Mouse (Mus musculus) right cerebral cortex, postnatal 14 days (tissue): Measurements from ENCODE around the gene H1fx.
A peak's percentile ranks its signal among the peaks of the same experiment; 100 is the strongest.
"Not testable (repeated sequence)": the region's sequence is repeated elsewhere in the genome, so short reads cannot be mapped to it uniquely, and the experiment has no call there.

Source experiments
- DNase-seq: peaks from one replicate; pipeline ENCODE4 v3.0.0; 2022

The H1fx gene

GRCm38 (mm10) chr6:87980374-87981029, 935 bp downstream of the H1fx start:
- peak; percentile 91 for DNase-seq

GRCm38 (mm10) chr6:87979728-87980127, 1.7 kb downstream of the H1fx start:
- no peak for DNase-seq

- no peak for DNase-seq
Observed at GRCm38 (mm10) chr6:87970041-87970440, 11.4 kb downstream of the H1fx start.

- DNase-seq: not testable (repeated sequence)
Observed at GRCm38 (mm10) chr6:87962457-87962856, 19.0 kb downstream of the H1fx start.

GRCm38 (mm10) chr6:87942179-87942578, 39.3 kb downstream of the H1fx start:
- DNase-seq: no peak

GRCm38 (mm10) chr6:87938941-87939340, 42.5 kb downstream of the H1fx start:
- no peak for DNase-seq

GRCm38 (mm10) chr6:87937178-87937788, 44.2 kb downstream of the H1fx start:
- no peak for DNase-seq

GRCm38 (mm10) chr6:87935037-87935436, 46.4 kb downstream of the H1fx start:
- no peak for DNase-seq
